Mouse (Mus musculus): Measurements from ENCODE around the gene Sel1l3.
A peak's percentile ranks its signal among the peaks of the same experiment; 100 is the strongest.

The Sel1l3 gene

GRCm38 (mm10) chr5:53140158-53140927 is 73.4 kb downstream of the Sel1l3 start:
- no peak for DNase-seq (ENCODE audit: low spot score)

DNA sequence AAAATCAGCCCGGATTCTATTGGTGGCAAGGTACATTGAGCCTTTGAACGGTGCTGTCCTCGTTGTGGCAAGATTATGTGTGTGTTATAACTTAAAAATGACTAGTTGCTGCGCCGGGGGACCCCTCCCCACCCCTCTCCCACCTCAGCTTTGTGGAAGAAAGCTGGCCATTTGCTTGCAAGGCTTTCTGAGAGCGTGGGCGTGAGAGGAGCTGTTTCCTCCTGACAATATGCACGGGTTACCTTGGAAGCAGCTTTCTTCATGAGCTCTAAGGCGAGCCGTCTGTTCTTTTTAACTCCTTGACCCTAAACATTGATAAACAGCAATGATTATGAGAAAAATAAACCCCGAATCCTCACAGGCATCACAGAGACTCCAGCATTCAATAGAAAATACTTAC is 74.2 kb downstream of the Sel1l3 start:
- no peak for DNase-seq (ENCODE audit: low spot score)

GRCm38 (mm10) chr5:53139140-53139539 is 74.6 kb downstream of the Sel1l3 start:
- DNase-seq (ENCODE audit: low spot score) = no peak

- DNase-seq (ENCODE audit: low spot score) = no peak
Observed at GRCm38 (mm10) chr5:53138025-53138424, 75.7 kb downstream of the Sel1l3 start.

DNA sequence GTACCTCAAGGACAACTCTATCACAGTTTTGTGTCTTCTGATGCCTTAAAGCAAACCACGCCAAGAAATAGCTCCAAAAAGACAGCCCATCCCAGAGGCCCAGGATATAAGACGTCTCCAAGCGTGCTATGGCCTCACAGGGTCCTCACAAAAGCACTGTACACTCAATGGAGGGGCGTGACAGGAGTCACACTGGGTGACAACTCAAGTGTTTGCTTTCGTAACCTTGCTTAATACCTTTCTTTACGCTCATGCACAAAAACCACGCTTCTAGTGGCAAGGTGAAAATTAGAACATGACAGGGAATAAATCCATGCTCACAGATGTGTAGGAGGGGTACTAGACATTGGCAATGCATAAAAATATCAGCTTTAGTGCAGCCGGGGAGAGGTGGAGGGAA is 77.7 kb downstream of the Sel1l3 start:
- no peak for DNase-seq (ENCODE audit: low spot score)

DNA sequence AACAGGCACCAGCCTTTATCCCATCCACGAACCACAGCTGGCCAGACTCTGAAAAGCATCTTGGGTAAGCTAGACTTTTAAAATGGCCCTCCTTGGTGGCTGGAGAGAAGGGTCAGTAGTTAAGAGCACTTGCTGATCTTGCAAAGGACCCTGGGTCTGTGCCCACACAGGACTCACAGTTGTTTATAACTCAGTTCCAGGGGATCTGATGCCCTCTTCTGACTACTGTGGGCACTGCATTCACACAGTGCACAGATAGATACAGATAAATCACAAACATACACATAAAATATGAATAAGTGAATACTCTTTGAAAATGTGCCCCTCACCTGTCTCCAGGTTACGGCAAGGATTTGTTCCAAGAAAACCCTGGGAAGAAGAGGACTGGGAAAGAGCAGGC is 79.7 kb downstream of the Sel1l3 start:
- DNase-seq (ENCODE audit: low spot score) = no peak

DNA sequence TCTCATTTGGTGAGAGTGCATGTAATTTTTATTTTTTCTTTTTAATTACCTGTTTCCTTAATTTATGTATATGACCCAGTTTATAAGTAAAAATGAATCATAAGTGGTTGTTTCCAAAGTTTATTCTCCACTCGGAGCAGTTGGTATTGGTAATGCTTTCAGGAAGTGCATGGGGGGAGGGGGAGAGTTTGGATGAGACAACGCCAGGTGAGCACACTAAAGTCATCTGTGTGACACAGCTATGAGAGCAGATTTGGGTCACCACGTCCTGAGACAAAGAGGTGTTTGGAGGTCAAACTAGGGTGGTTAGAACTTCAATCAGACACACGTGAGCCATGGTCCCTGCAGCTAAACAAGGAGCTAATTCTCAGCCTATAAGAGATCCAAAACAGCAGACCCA is 89.0 kb downstream of the Sel1l3 start:
- DNase-seq (ENCODE audit: low spot score) = no peak

DNA sequence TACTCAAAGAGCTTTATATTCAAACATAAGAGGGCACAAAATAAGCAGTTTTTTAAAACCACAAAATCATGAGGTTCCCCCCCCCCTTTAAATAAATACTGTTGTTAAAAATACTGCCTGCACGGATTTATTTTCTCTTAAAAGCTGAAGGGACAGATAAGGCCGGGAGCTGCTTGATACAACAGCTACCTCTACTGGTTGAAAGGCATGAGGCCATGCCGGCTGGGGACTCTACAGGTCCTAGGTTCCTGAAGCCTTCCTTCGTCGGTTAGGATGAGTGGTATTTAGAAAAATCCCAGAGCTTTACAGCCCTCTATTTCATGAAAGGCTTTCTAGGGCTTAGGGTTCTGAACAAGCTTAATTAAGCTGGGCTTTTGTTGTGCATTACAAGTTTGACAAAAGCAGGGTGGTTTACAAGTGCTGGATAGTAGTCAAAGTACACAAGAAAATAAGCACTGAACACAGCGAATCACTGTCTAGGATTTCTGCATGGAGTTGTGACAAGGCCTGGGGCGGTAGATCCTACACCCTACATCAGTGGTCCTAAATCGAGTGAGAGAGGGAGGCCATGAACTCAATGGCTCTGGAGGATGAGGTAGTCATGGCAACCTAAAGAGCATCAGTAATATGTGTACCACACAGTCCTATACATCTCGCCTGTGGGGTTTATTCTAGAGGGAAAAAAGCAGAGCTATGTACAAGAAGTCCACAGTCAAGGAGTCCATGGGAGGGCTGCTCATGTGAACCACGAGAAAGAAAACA is 90.0 kb downstream of the Sel1l3 start:
- peak; percentile 74 for DNase-seq (ENCODE audit: low spot score)

GRCm38 (mm10) chr5:53119689-53120088 is 94.0 kb downstream of the Sel1l3 start:
- no peak for DNase-seq (ENCODE audit: low spot score)

- no peak for DNase-seq (ENCODE audit: low spot score)
Observed at GRCm38 (mm10) chr5:53118212-53118611, 95.5 kb downstream of the Sel1l3 start.

- no peak for DNase-seq (ENCODE audit: low spot score)
Observed at GRCm38 (mm10) chr5:53114616-53115267, 99.0 kb downstream of the Sel1l3 start.

DNA sequence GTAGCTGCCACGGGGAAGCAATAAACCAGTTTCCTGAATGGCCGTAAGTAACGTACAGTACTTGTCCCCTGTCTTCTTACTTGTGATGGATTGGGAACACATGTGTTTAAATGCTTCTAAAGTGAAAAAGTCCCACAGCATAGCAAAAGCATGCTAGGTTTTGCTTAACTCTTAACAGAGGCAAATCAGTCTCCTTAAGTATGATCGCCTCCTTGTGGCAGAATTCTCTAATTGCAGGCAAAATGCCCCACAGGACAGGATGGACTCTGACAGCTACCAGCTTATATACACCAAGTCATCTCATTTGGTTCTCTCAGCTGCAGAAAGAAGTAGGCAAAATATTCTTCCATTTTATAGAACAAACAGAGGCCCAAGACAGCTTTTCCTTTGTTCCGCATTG is 100.8 kb downstream of the Sel1l3 start:
- DNase-seq (ENCODE audit: low spot score) = no peak

GRCm38 (mm10) chr5:53111036-53111435 is 102.7 kb downstream of the Sel1l3 start:
- no peak for DNase-seq (ENCODE audit: low spot score)

DNA sequence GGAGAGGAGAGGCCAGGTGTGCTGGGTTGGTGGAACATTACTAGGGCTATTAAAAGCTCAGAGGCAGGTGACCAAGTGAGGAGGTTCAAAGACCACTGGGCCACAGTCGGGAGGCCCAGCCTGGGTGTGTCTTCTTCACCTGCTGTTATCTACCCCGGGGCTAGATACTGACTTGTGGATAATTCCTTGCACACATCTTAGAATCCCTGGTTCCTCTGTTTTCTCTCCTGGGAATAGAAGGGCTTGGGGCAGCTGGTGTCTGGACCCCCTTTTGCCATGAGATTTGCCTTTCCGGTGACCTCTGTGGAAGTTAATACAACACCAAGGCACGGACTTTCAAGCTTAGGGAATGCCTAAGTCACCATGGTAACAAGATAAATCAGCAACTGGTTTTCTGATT is 103.5 kb downstream of the Sel1l3 start:
- no peak for DNase-seq (ENCODE audit: low spot score)

DNA sequence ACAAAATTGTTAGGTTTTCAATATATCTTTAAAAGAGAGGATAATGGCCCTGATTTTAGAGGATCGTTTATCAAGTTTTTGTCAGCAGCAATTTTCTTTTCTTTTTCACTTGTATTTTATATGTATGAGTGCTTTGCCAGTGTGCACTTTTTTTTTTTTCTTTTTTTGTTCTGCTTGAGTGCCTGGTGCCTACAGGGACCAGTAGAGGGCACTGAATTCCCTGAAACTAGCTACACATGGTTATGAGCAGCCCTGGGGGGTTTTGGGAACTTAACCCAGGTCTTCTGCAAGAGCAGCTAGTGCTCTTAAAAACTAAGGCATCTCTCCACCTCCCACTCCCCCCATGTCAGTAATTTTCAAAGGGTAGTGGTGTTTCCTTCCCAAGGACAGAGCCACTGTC is 105.1 kb downstream of the Sel1l3 start:
- DNase-seq (ENCODE audit: low spot score) = peak; percentile 21

DNA sequence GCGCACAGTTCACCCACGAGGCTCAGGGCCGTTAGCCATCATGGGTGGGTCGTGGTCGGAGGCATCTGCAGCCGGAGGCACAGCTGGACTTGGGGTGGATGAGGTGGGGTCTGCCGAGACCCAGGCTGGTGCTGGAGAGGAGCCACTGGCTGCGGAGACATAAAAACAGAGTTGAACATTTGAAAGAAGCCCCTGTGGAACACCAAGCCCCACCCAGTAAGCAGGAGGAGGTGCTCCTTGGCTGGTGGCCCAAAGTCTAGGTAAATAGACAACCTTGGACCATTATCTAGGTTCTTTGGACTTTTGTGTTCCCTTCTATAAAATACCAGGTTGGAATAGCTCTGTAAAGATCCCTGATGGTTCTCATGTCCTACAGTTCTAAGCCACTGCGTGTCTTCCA is 105.7 kb downstream of the Sel1l3 start:
- no peak for DNase-seq (ENCODE audit: low spot score)

- no peak for DNase-seq (ENCODE audit: low spot score)
Observed at GRCm38 (mm10) chr5:53106731-53107130, 107.0 kb downstream of the Sel1l3 start.

- DNase-seq (ENCODE audit: low spot score) = no peak
Observed at GRCm38 (mm10) chr5:53106125-53106524, 107.6 kb downstream of the Sel1l3 start.

- DNase-seq (ENCODE audit: low spot score) = peak; percentile 34
Observed at GRCm38 (mm10) chr5:53105716-53106115, 108.0 kb downstream of the Sel1l3 start.

- DNase-seq (ENCODE audit: low spot score) = peak; percentile 35
Observed at GRCm38 (mm10) chr5:53104177-53104855, 109.4 kb downstream of the Sel1l3 start.

GRCm38 (mm10) chr5:53101848-53102473 is 111.8 kb downstream of the Sel1l3 start:
- DNase-seq (ENCODE audit: low spot score) = no peak

GRCm38 (mm10) chr5:53091331-53091730 is 122.4 kb downstream of the Sel1l3 start:
- no peak for DNase-seq (ENCODE audit: low spot score)
